In genomic region chr11:116625081-116626000, GRCm38 (mm10) we compare ENCODE assay signal across 9 mouse cellular contexts. TPM values are rescaled to one million over a fixed set of nuclear protein-coding genes. Genes with fewer than 3 reads are reported as not detected.
DNase-seq lines count a peak whose midpoint lies in the region; ATAC-seq and TF ChIP-seq lines count a peak whose summit lies in the region.
"Had no signal": no experiment of that assay in that cellular context is flagged by ENCODE, and none has a peak within 500 bp of the region (broad histone marks: within the 10 kb centered on the region; RNA-seq: fewer than 3 reads in every experiment).

No protein-coding gene starts in this region.

- intact Hi-C loops in heart, postnatal 14 days (cut with DNase I): no loop called here

- H3K9me3 ChIP-seq in CH12.LX (replicated peaks; ENCODE audit: low read length): no peaks in the 10 kb centered on the region
- no peaks in the 10 kb centered on the region for H3K9me3 ChIP-seq in midbrain, postnatal 0 days (ENCODE audit: low read length)
- H3K9me3 ChIP-seq: neural tube, embryonic 13.5 days had no signal

- H3K27me3 ChIP-seq in kidney, adult 2 months (replicated peaks; ENCODE audit: control insufficient read depth, insufficient read depth, low read length): no peaks in the 10 kb centered on the region
- no peaks in the 10 kb centered on the region for H3K27me3 ChIP-seq in CH12.LX (replicated peaks)
- 0 out of 2 replicates have a peak, but pooled peaks cover 16% of the 10 kb centered on the region for H3K27me3 ChIP-seq in midbrain, postnatal 0 days (ENCODE audit: insufficient read depth, low read length)

- TF ChIP-seq CTCF in kidney, adult 2 months (conservative IDR thresholded peaks at IDR 0.05; ENCODE audit: insufficient read depth, insufficient read length, low read depth, low read length): peak; percentile 61
- peak; percentile 91 to 95 for TF ChIP-seq CTCF in CH12.LX (conservative IDR thresholded peaks at IDR 0.05 in 1 of 2, IDR thresholded peaks at IDR 0.05 in 1 of 2; ENCODE audit: low read depth in 2 of 2, low read length in 2 of 2)
- TF ChIP-seq CTCF in midbrain, postnatal 0 days (IDR thresholded peaks at IDR 0.05): peak; percentile 67

- no peak overlapping the region for H3K9ac ChIP-seq in CH12.LX (ENCODE audit: insufficient read depth, low read depth)
- no peak overlapping the region for H3K9ac ChIP-seq in midbrain, postnatal 0 days (replicated peaks; ENCODE audit: low read length, poor library complexity, severe bottlenecking)

- 83% methylated on average over 17 of the region's 17 CpGs for WGBS in kidney, adult 2 months
- WGBS in midbrain, postnatal 0 days: 74% methylated on average over 17 of the region's 17 CpGs

- H3K4me1 ChIP-seq in kidney, adult 2 months (ENCODE audit: control insufficient read depth, insufficient read depth, low read length): peaks cover 30% of the 10 kb centered on the region
- peaks cover 40 to 74% of the 10 kb centered on the region in 2 experiments for H3K4me1 ChIP-seq in CH12.LX (ENCODE audit: control insufficient read depth in 1 of 2, insufficient read depth in 2 of 2)
- H3K4me1 ChIP-seq in midbrain, postnatal 0 days (ENCODE audit: insufficient read depth, low read length): no peaks in the 10 kb centered on the region

- H3K4me2 ChIP-seq in CH12.LX (ENCODE audit: insufficient read depth, low read depth, poor library complexity, severe bottlenecking): no peak overlapping the region
- H3K4me2 ChIP-seq in midbrain, postnatal 0 days (ENCODE audit: low read depth, low read length, poor library complexity, severe bottlenecking): no peak overlapping the region

- no peak for TF ChIP-seq EP300 in CH12.LX (IDR thresholded peaks at IDR 0.05; ENCODE audit: low read length)

- peak; percentile 59 for DNase-seq in kidney, adult 2 months
- no peak for DNase-seq in kidney, adult 11 months
- DNase-seq in CH12.LX (ENCODE audit: extremely low read depth) (peak; percentile 96), MN1 (ENCODE audit: low spot score) (no peak)
- peak; percentile 63 to 71 for DNase-seq in adrenal gland, postnatal 36 days
- peak; percentile 62 to 63 for DNase-seq in heart, postnatal 14 days
- no peak for DNase-seq in midbrain, postnatal 0 days (ENCODE audit: low spot score)

- no peak overlapping the region for H3K4me3 ChIP-seq in kidney, adult 2 months (ENCODE audit: insufficient read depth, low read depth, low read length)
- H3K4me3 ChIP-seq in CH12.LX (replicated peaks in 1 of 3; ENCODE audit: low read depth in 2 of 3, low read length in 2 of 3, poor library complexity in 1 of 3): no peak overlapping the region
- H3K4me3 ChIP-seq in midbrain, postnatal 0 days (ENCODE audit: low read depth, low read length): no peak overlapping the region

- ATAC-seq in midbrain, postnatal 0 days (ENCODE audit: low FRiP score): no peak
- no peak for ATAC-seq in monocyte, adult 5-6 weeks (replicated peaks; ENCODE audit: insufficient number of reproducible peaks, low FRiP score, low TSS enrichment, poor library complexity, severe bottlenecking)

- TF ChIP-seq RAD21 in CH12.LX (IDR thresholded peaks at IDR 0.05; ENCODE audit: low read depth, low read length): peak; percentile 34

- no peak for TF ChIP-seq POLR2A in kidney, adult 2 months (IDR thresholded peaks at IDR 0.05; ENCODE audit: low read depth, low read length)
- TF ChIP-seq POLR2A in CH12.LX (IDR thresholded peaks at IDR 0.05; ENCODE audit: low read depth, low read length): no peak

- H3K36me3 ChIP-seq in kidney, adult 2 months (ENCODE audit: control insufficient read depth, insufficient read depth, low read length): no peaks in the 10 kb centered on the region
- H3K36me3 ChIP-seq in CH12.LX (replicated peaks in 1 of 2; ENCODE audit: control insufficient read depth in 1 of 2, insufficient read depth in 1 of 2, low read length in 1 of 2): no peaks in the 10 kb centered on the region
- H3K36me3 ChIP-seq in midbrain, postnatal 0 days (ENCODE audit: insufficient read depth, low read length): no peaks in the 10 kb centered on the region
- H3K36me3 ChIP-seq: neural tube, embryonic 13.5 days had no signal

- H3K79me2 ChIP-seq in CH12.LX (replicated peaks; ENCODE audit: control insufficient read depth, extremely low read depth, insufficient read depth, poor library complexity, severe bottlenecking): no peaks in the 10 kb centered on the region

- H3K27ac ChIP-seq in kidney, adult 2 months (ENCODE audit: insufficient read depth, low read depth, low read length): no peak overlapping the region
- H3K27ac ChIP-seq in CH12.LX (ENCODE audit: insufficient read depth, low read depth): peak overlapping the region; percentile 92
- H3K27ac ChIP-seq in midbrain, postnatal 0 days (ENCODE audit: low read depth, low read length): no peak overlapping the region
- H3K27ac ChIP-seq: neural tube, embryonic 13.5 days had no signal

- dilution Hi-C loops in CH12.LX (cut with MboI; ENCODE audit: extremely low pct_ligation_motif_present, extremely low pct_unique_long_range_greater_than_20kb, low sequenced_read_pairs): no loop called here

- in situ Hi-C loops in CH12.LX (cut with MboI; ENCODE audit: low pct_ligation_motif_present, low pct_unique_long_range_greater_than_20kb, low sequenced_read_pairs): no loop called here

TF ChIP-seq in CH12.LX, 34 proteins besides CTCF, POLR2A, EP300 and RAD21 (continues in another document):
- peak; percentile 41; the same call in 1 of the 2 replicates for TF ChIP-seq IRF4 (IDR thresholded peaks at IDR 0.05; ENCODE audit: low read depth, low read length)
- TF ChIP-seq MAX (IDR thresholded peaks at IDR 0.05; ENCODE audit: low read length): peak; percentile 58; the same call in 1 of the 2 replicates
- peak; percentile 60; the same call in 1 of the 2 replicates for TF ChIP-seq MYC (IDR thresholded peaks at IDR 0.05; ENCODE audit: low read depth, low read length)
- no peak for TF ChIP-seq ZKSCAN1 (IDR thresholded peaks at IDR 0.05; ENCODE audit: borderline replicate concordance, low read depth, low read length)
- TF ChIP-seq CHD2 (IDR thresholded peaks at IDR 0.05; ENCODE audit: low read length): peak; percentile 75
- TF ChIP-seq MAZ (IDR thresholded peaks at IDR 0.05; ENCODE audit: low read depth, low read length): 0 out of 2 replicates have a peak, but pooled peaks have one; percentile 38
- TF ChIP-seq ELF1 (IDR thresholded peaks at IDR 0.05; ENCODE audit: low read depth, low read length): peak; percentile 65
- TF ChIP-seq JUN (IDR thresholded peaks at IDR 0.05; ENCODE audit: insufficient read depth, low read depth, low read length): no peak
- TF ChIP-seq SMC3 (IDR thresholded peaks at IDR 0.05; ENCODE audit: low read depth, low read length): peak; percentile 60
- no peak for TF ChIP-seq ZMIZ1 (IDR thresholded peaks at IDR 0.05; ENCODE audit: low read depth, low read length)
- no peak for TF ChIP-seq UBTF (IDR thresholded peaks at IDR 0.05; ENCODE audit: low read depth, low read length)

RNA-seq across cellular contexts. Expression of gene Rhbdf2, which starts 1.5 kb away (rescaled TPM):
- 18.0 and 19.1 TPM in 2 replicates for polyA plus RNA-seq in kidney, adult 2 months (2012; rRNA removed)
- 8.5 and 12.1 TPM in 2 replicates for total RNA-seq in CH12.LX (2012; rRNA removed)
- 3.1 and 3.4 TPM in 2 replicates for total RNA-seq in CH12.LX (2014; rRNA removed)
- 11.8 and 14.7 TPM in 2 replicates for polyA plus RNA-seq in CH12.LX (2012; ENCODE audit: insufficient read length, low read depth)
- total RNA-seq in adrenal gland, postnatal 36 days (2021): 10 to 100 TPM; 12.5 to 17.5 TPM
- 10 to 100 TPM; 15.1 to 15.3 TPM for total RNA-seq in heart, postnatal 14 days (2021)
- 3.4 and 4.5 TPM in 2 replicates for total RNA-seq in midbrain, postnatal 0 days (2014; rRNA removed)
- 1.0 TPM in 2 replicates for polyA plus RNA-seq in midbrain, postnatal 0 days (2015; fragmentation: Nextera tagmentation; extraction: Ambion mirVana)
- 14.1 to 16.7 TPM (median 15.1 TPM) in 3 replicates for total RNA-seq in monocyte, adult 5-6 weeks (2017)

RNA-seq across cellular contexts. Expression of gene Prcd, which starts 28.0 kb away (rescaled TPM):
- 0.44 and 0.52 TPM in 2 replicates for polyA plus RNA-seq in kidney, adult 2 months (2012; rRNA removed)
- total RNA-seq in CH12.LX (2012; rRNA removed) (not detected in 2 replicates), CH12.LX (2014; rRNA removed) (not detected in 2 replicates)
- not detected in 2 replicates for polyA plus RNA-seq in CH12.LX (2012; ENCODE audit: insufficient read length, low read depth)
- 10 to 100 TPM in 1 of 2 experiments, 1 to 10 TPM in 1; 9.6 to 14.1 TPM for total RNA-seq in adrenal gland, postnatal 36 days (2021)
- total RNA-seq in heart, postnatal 14 days (2021): 1 to 10 TPM; 1.4 to 1.9 TPM
- 3.7 TPM in 1 of 2 replicates, not detected in the other for total RNA-seq in midbrain, postnatal 0 days (2014; rRNA removed)
- polyA plus RNA-seq in midbrain, postnatal 0 days (2015; fragmentation: Nextera tagmentation; extraction: Ambion mirVana): 4.8 and 6.0 TPM in 2 replicates
- total RNA-seq in monocyte, adult 5-6 weeks (2017): not detected in 3 replicates

RNA-seq across cellular contexts. Expression of gene Cygb, which starts 28.8 kb away (rescaled TPM):
- polyA plus RNA-seq in kidney, adult 2 months (2012; rRNA removed): 16.2 and 21.0 TPM in 2 replicates
- total RNA-seq in CH12.LX (2012; rRNA removed): not detected in 2 replicates
- not detected in 2 replicates for total RNA-seq in CH12.LX (2014; rRNA removed)
- polyA plus RNA-seq in CH12.LX (2012; ENCODE audit: insufficient read length, low read depth): 0.11 TPM in 1 of 2 replicates, not detected in the other
- 10 to 100 TPM; 25.0 to 36.5 TPM for total RNA-seq in adrenal gland, postnatal 36 days (2021)
- 10 to 100 TPM; 50.4 to 57.4 TPM for total RNA-seq in heart, postnatal 14 days (2021)
- total RNA-seq in midbrain, postnatal 0 days (2014; rRNA removed): 38.7 and 44.2 TPM in 2 replicates
- 40.5 and 43.5 TPM in 2 replicates for polyA plus RNA-seq in midbrain, postnatal 0 days (2015; fragmentation: Nextera tagmentation; extraction: Ambion mirVana)
- total RNA-seq in monocyte, adult 5-6 weeks (2017): 0.29 TPM in 1 of 3 replicates, not detected in the others

RNA-seq across cellular contexts. Expression of gene Aanat, which starts 39.1 kb away (rescaled TPM):
- not detected in 2 replicates for polyA plus RNA-seq in kidney, adult 2 months (2012; rRNA removed)
- not detected in 2 replicates for total RNA-seq in CH12.LX (2012; rRNA removed)
- not detected in 2 replicates for total RNA-seq in CH12.LX (2014; rRNA removed)
- polyA plus RNA-seq in CH12.LX (2012; ENCODE audit: insufficient read length, low read depth): not detected in 2 replicates
- not detected for total RNA-seq in adrenal gland, postnatal 36 days (2021)
- total RNA-seq in heart, postnatal 14 days (2021): not detected
- 0.52 and 0.82 TPM in 2 replicates for total RNA-seq in midbrain, postnatal 0 days (2014; rRNA removed)
- polyA plus RNA-seq in midbrain, postnatal 0 days (2015; fragmentation: Nextera tagmentation; extraction: Ambion mirVana): 0.90 and 0.94 TPM in 2 replicates
- total RNA-seq in monocyte, adult 5-6 weeks (2017): not detected in 3 replicates

RNA-seq across cellular contexts. Expression of gene Ube2o, which starts 44.1 kb away (rescaled TPM):
- polyA plus RNA-seq in kidney, adult 2 months (2012; rRNA removed): 10.3 and 10.8 TPM in 2 replicates
- total RNA-seq in CH12.LX (2012; rRNA removed): 37.6 and 42.8 TPM in 2 replicates
- 12.6 and 12.7 TPM in 2 replicates for total RNA-seq in CH12.LX (2014; rRNA removed)
- 50.5 and 61.7 TPM in 2 replicates for polyA plus RNA-seq in CH12.LX (2012; ENCODE audit: insufficient read length, low read depth)
- 10 to 100 TPM; 26.6 to 29.3 TPM for total RNA-seq in adrenal gland, postnatal 36 days (2021)
- total RNA-seq in heart, postnatal 14 days (2021): 10 to 100 TPM; 43.3 to 49.2 TPM
- 109 and 112 TPM in 2 replicates for total RNA-seq in midbrain, postnatal 0 days (2014; rRNA removed)
- 35.2 and 35.7 TPM in 2 replicates for polyA plus RNA-seq in midbrain, postnatal 0 days (2015; fragmentation: Nextera tagmentation; extraction: Ambion mirVana)
- 16.3 to 21.9 TPM (median 19.8 TPM) in 3 replicates for total RNA-seq in monocyte, adult 5-6 weeks (2017)

Comparison
In these comparisons a context has a peak if more than half of its experiments do, and no peak if none do; other contexts are left out.
1. DNase-seq: peak in kidney, adult 2 months (single experiment), CH12.LX (single experiment), adrenal gland, postnatal 36 days (2 of 2) and heart, postnatal 14 days (2 of 2); none in kidney, adult 11 months (single experiment), midbrain, postnatal 0 days (single experiment) and MN1 (single experiment).
2. RNA of gene Cygb, which starts 28.8 kb away (total RNA-seq): 50.4 to 57.4 TPM in heart, postnatal 14 days, 38.7 to 44.2 TPM in midbrain, postnatal 0 days and 25.0 to 36.5 TPM in adrenal gland, postnatal 36 days; not detected in CH12.LX and 0.29 TPM in monocyte, adult 5-6 weeks; every median in the first group is over 10 times any median in the second.
3. Peak in every context shown above with its lines, with median percentiles within 50 percentile points of each other: CTCF ChIP-seq.